Mouse (Mus musculus): Measurements from ENCODE around the gene Slfn5. TPM values are rescaled to one million over a fixed set of nuclear protein-coding genes. Genes with fewer than 3 reads are reported as not detected.

The Slfn5 gene
- polyA plus RNA-seq (2015; fragmentation: Illumina TruSeq; extraction: RNeasy Lipid Tissue Mini Kit (QIAGEN cat#74804); ENCODE audit: low read depth, low replicate concordance), result 3.8 TPM

DNA sequence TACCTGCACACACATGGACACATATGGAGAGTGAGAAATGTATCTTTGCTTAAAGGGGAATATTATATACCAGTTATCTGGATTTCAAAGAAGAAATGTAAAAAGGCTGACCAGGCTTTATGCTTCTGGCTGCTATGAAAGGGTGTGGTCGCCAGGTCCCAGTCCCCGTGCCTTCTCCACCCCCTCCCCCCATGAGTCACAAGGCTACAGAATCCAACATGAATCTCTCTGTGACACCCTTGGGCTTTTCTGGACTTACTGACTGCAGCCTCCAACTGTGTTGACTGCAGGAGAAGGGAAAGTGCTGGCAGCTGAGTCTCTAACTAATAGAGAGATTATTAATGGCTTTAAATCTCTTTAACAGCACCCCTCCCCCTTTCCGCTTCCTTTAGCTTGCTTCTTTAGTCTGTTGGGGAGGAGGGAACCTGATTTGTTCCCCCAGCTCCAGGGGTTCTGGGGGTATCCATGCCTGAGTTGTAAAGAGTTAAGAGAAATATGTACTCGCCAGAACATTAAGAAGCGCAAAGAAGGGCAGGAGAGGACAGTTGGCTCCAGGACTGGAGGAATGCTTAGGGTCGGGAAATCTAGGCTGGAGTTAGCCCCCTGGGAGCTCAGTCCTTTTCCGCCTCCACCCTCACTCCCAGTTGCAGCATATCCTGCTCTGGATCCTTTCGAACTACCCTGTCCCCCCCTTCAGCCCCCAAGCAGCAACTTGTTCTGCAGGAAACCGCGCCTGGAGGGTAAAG is at the start of gene Slfn5:
TSS of gene Slfn5 (plus strand) at position 614 of the 746 bp plus-strand sequence.

DNA sequence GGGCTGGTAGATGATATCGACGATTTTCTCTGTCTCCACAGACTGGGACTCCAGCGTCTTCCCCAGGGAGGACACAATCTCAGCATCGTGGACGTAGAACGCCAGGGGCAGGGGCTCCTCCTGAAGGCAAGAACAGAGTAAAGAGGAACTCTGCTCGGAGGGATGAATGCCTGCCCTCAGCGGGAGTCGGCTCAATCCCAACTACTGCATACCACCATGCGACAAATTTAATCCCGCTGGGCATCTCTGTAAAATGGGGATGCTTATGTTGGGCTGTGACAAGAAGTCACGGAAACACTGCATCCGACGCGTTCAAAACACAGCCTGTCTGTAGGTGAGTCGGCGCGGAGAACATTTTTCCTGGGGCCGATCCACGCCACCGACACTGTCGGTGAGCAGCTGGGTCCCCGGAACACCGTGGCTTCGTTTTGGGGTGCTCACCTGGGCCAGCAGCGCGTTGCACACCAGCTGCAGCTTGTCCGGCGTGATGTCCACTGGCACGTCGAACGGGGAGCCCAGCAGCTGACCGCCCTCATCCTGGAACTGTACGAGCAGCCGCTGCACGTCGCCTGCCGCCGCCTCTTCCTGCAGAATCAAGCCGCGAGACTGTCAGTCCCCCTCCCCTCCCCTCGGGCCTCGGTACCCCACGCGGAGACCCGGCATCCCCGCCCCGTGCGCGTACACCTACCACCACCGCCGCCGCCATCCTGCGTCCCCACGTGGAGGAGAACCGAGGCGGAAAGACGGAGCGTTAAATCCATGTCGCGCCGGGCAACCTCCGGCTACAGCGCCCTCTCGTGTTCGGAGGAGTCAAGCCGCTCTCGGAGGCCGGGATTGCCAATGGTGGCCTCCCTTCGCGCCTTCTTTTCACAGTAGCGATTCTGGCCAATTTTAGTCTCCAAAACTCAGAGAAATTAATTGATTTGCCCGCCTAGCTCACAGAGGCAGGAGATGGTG is 43.2 kb upstream of the Slfn5 start, which contains the start of gene Nle1:
TSS of gene Nle1 (minus strand) at position 761 of the 957 bp plus-strand sequence.

GRCm38 (mm10) chr11:82910250-82910649 is 40.9 kb upstream of the Slfn5 start, which contains the start of gene Unc45b:
Unc45b (plus strand) TSS chr11:82910550.

GRCm38 (mm10) chr11:82991469-82992166 is 40.5 kb downstream of the Slfn5 start, which contains the start of gene Slfn9:
Slfn9 (minus strand) TSS chr11:82991830.

Other genes with a start within 250 kb of the Slfn5 start
- gene Cct6b, start 187.0 kb upstream of the Slfn5 start, polyA plus RNA-seq (2015; fragmentation: Illumina TruSeq; extraction: RNeasy Lipid Tissue Mini Kit (QIAGEN cat#74804); ENCODE audit: low read depth, low replicate concordance), result 0.25 TPM
- gene Zfp830, start 187.0 kb upstream of the Slfn5 start, polyA plus RNA-seq (2015; fragmentation: Illumina TruSeq; extraction: RNeasy Lipid Tissue Mini Kit (QIAGEN cat#74804); ENCODE audit: low read depth, low replicate concordance), result 11.9 TPM
- 23.9 TPM for gene Lig3, start 170.2 kb upstream of the Slfn5 start, polyA plus RNA-seq (2015; fragmentation: Illumina TruSeq; extraction: RNeasy Lipid Tissue Mini Kit (QIAGEN cat#74804); ENCODE audit: low read depth, low replicate concordance)
- gene Rffl, start 80.1 kb upstream of the Slfn5 start, polyA plus RNA-seq (2015; fragmentation: Illumina TruSeq; extraction: RNeasy Lipid Tissue Mini Kit (QIAGEN cat#74804); ENCODE audit: low read depth, low replicate concordance), result 14.3 TPM
- 19.3 TPM for gene Rad51d, start 60.7 kb upstream of the Slfn5 start, polyA plus RNA-seq (2015; fragmentation: Illumina TruSeq; extraction: RNeasy Lipid Tissue Mini Kit (QIAGEN cat#74804); ENCODE audit: low read depth, low replicate concordance)
- not detected for gene Fndc8, start 59.2 kb upstream of the Slfn5 start, polyA plus RNA-seq (2015; fragmentation: Illumina TruSeq; extraction: RNeasy Lipid Tissue Mini Kit (QIAGEN cat#74804); ENCODE audit: low read depth, low replicate concordance)
- 21.1 TPM for gene Nle1, start 42.9 kb upstream of the Slfn5 start, polyA plus RNA-seq (2015; fragmentation: Illumina TruSeq; extraction: RNeasy Lipid Tissue Mini Kit (QIAGEN cat#74804); ENCODE audit: low read depth, low replicate concordance)
- 2.9 TPM for gene Unc45b, start 40.8 kb upstream of the Slfn5 start, polyA plus RNA-seq (2015; fragmentation: Illumina TruSeq; extraction: RNeasy Lipid Tissue Mini Kit (QIAGEN cat#74804); ENCODE audit: low read depth, low replicate concordance)
- gene Slfn9, start 40.5 kb downstream of the Slfn5 start, polyA plus RNA-seq (2015; fragmentation: Illumina TruSeq; extraction: RNeasy Lipid Tissue Mini Kit (QIAGEN cat#74804); ENCODE audit: low read depth, low replicate concordance), result 0.28 TPM
- 0.48 TPM for gene Slfn8, start 69.5 kb downstream of the Slfn5 start, polyA plus RNA-seq (2015; fragmentation: Illumina TruSeq; extraction: RNeasy Lipid Tissue Mini Kit (QIAGEN cat#74804); ENCODE audit: low read depth, low replicate concordance)
- 3.9 TPM for gene Slfn2, start 113.8 kb downstream of the Slfn5 start, polyA plus RNA-seq (2015; fragmentation: Illumina TruSeq; extraction: RNeasy Lipid Tissue Mini Kit (QIAGEN cat#74804); ENCODE audit: low read depth, low replicate concordance)
- not detected for gene Slfn1, start 165.5 kb downstream of the Slfn5 start, polyA plus RNA-seq (2015; fragmentation: Illumina TruSeq; extraction: RNeasy Lipid Tissue Mini Kit (QIAGEN cat#74804); ENCODE audit: low read depth, low replicate concordance)
- not detected for gene Slfn4, start 223.8 kb downstream of the Slfn5 start, polyA plus RNA-seq (2015; fragmentation: Illumina TruSeq; extraction: RNeasy Lipid Tissue Mini Kit (QIAGEN cat#74804); ENCODE audit: low read depth, low replicate concordance)
- gene Slfn3, start 240.0 kb downstream of the Slfn5 start, polyA plus RNA-seq (2015; fragmentation: Illumina TruSeq; extraction: RNeasy Lipid Tissue Mini Kit (QIAGEN cat#74804); ENCODE audit: low read depth, low replicate concordance), result 0.45 TPM

All from brain, adult 10 weeks (tissue).